Mouse (Mus musculus) stomach, postnatal 0 days (tissue): ENCODE measurements around the gene Kcnc3.

Source experiments
- CTCF ChIP-seq: IDR thresholded peaks from 2 replicates; pipeline ENCODE4 v1.5.1; 2016; ENCODE audit warnings: antibody characterized with exemption, low read depth, mild to moderate bottlenecking, moderate library complexity
- EP300 ChIP-seq: optimal IDR thresholded peaks from 2 replicates; pipeline ENCODE3; 2016; ENCODE audit warnings: antibody characterized with exemption

DNA sequence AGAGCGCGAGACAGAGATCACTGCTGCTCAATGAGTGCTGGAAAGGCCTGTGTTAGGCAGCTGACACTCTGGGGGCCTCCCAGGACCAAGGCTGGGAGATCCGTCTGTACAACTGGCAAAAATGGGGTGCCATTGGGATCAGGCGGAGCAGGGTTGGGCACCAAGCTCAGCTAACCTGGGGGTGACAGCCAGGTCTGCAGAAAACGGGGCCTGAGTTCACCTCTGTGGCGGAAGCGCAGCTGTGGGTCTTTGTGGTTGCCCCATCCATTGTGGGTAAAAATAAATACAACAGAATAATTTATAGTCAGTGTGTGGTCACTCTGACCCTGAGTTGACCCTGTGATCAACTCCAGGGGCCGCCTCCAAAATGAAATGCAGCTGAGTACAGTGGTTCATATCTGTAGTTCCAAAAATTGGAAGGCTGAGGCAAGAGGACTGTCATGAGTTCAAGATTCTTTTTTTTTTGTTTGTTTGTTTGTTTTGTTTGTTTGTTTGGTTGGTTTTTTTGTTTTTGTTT lies 58.7 kb downstream of the Kcnc3 start:
- no peak for TF ChIP-seq EP300
- TF ChIP-seq CTCF: no peak
